Mouse (Mus musculus): ENCODE measurements around the gene Syf2. TPM values are rescaled to one million over a fixed set of nuclear protein-coding genes. Genes with fewer than 3 reads are reported as not detected.

The Syf2 gene
- total RNA-seq, 2 experiments from 2014 or later, result 39.0 to 39.1 TPM

GRCm38 (mm10) chr4:134955845-134956244 lies 25.1 kb downstream of the Syf2 start:
- intact Hi-C loops (cut with DNase I), result no loop called here
- no peak for DNase-seq (ENCODE audit: low spot score in 2 of 2)

- intact Hi-C loops (cut with DNase I), result no loop called here
These were observed 25.6 kb downstream of the Syf2 start for GRCm38 (mm10) chr4:134956328-134956727.

GRCm38 (mm10) chr4:134963021-134963776 lies 32.5 kb downstream of the Syf2 start:
- DNase-seq (ENCODE audit: low spot score in 2 of 2), result no peak
- intact Hi-C loops (cut with DNase I), result no loop called here

More at GRCm38 (mm10) chr4:134956328-134956727, 25.6 kb downstream of the Syf2 start:
- peak; percentile 54 to 65 for DNase-seq (ENCODE audit: low spot score in 2 of 2)

GRCm38 (mm10) chr4:134967887-134968604 lies 37.3 kb downstream of the Syf2 start:
- intact Hi-C loops (cut with DNase I), result no loop called here
- no peak for DNase-seq (ENCODE audit: low spot score in 2 of 2)

- intact Hi-C loops (cut with DNase I), result no loop called here
- DNase-seq (ENCODE audit: low spot score in 2 of 2), result no peak
These were observed 37.9 kb downstream of the Syf2 start for GRCm38 (mm10) chr4:134968605-134968976.

GRCm38 (mm10) chr4:134975261-134975928 lies 44.7 kb downstream of the Syf2 start:
- intact Hi-C loops (cut with DNase I), result no loop called here
- DNase-seq (ENCODE audit: low spot score in 2 of 2), result peak in 1 of 2 experiments; percentile 17

GRCm38 (mm10) chr4:134975929-134976308 lies 45.2 kb downstream of the Syf2 start:
- intact Hi-C loops (cut with DNase I), result no loop called here

GRCm38 (mm10) chr4:134978930-134979329 lies 48.2 kb downstream of the Syf2 start:
- intact Hi-C loops (cut with DNase I), result no loop called here

More at GRCm38 (mm10) chr4:134975929-134976308, 45.2 kb downstream of the Syf2 start:
- DNase-seq (ENCODE audit: low spot score in 2 of 2), result no peak

GRCm38 (mm10) chr4:134981959-134982431 lies 51.3 kb downstream of the Syf2 start:
- DNase-seq (ENCODE audit: low spot score in 2 of 2), result no peak
- intact Hi-C loops (cut with DNase I), result no loop called here

More at GRCm38 (mm10) chr4:134978930-134979329, 48.2 kb downstream of the Syf2 start:
- no peak for DNase-seq (ENCODE audit: low spot score in 2 of 2)

GRCm38 (mm10) chr4:134983136-134983535 lies 52.4 kb downstream of the Syf2 start:
- intact Hi-C loops (cut with DNase I), result no loop called here
- no peak for DNase-seq (ENCODE audit: low spot score in 2 of 2)

- intact Hi-C loops (cut with DNase I), result no loop called here
- no peak for DNase-seq (ENCODE audit: low spot score in 2 of 2)
These were observed 53.9 kb downstream of the Syf2 start for GRCm38 (mm10) chr4:134984555-134984954.

- DNase-seq (ENCODE audit: low spot score in 2 of 2), result no peak
- intact Hi-C loops (cut with DNase I), result no loop called here
These were observed 55.1 kb downstream of the Syf2 start for GRCm38 (mm10) chr4:134985626-134986335.

- DNase-seq (ENCODE audit: low spot score in 2 of 2), result no peak
These were observed 55.6 kb downstream of the Syf2 start for GRCm38 (mm10) chr4:134986336-134986635.

GRCm38 (mm10) chr4:134986963-134987362 lies 56.3 kb downstream of the Syf2 start:
- DNase-seq (ENCODE audit: low spot score in 2 of 2), result no peak
- intact Hi-C loops (cut with DNase I), result no loop called here

More at GRCm38 (mm10) chr4:134986336-134986635, 55.6 kb downstream of the Syf2 start:
- intact Hi-C loops (cut with DNase I), result no loop called here

Other genes starting within 250 kb of the Syf2 start
- 10 to 100 TPM; 33.7 to 38.0 TPM for gene Man1c1, start 226.6 kb upstream of the Syf2 start, total RNA-seq (2021)
- 1 to 10 TPM; 3.5 to 4.7 TPM for gene Ldlrap1, start 162.9 kb upstream of the Syf2 start, total RNA-seq (2021)
- gene Maco1, start 77.6 kb upstream of the Syf2 start, total RNA-seq (2021), result 10 to 100 TPM; 49.2 to 53.0 TPM
- not detected for gene Rhd, start 66.4 kb upstream of the Syf2 start, total RNA-seq (2021)
- gene Tmem50a, start 15.9 kb upstream of the Syf2 start, total RNA-seq (2021), result 100 to 1,000 TPM; 125 to 129 TPM
- gene Rsrp1, start 7.3 kb upstream of the Syf2 start, total RNA-seq (2021), result 100 to 1,000 TPM; 261 to 276 TPM
- gene Runx3, start 189.8 kb downstream of the Syf2 start, total RNA-seq (2021), result not detected